9 mouse cellular contexts compared by ENCODE assay signal in genomic region chr7:5080815-5081214, GRCm38 (mm10). TPM values are rescaled to one million over a fixed set of nuclear protein-coding genes. Genes with fewer than 3 reads are reported as not detected.
A peak's percentile ranks its signal among the peaks of the same experiment; 100 is the strongest.
DNase-seq lines count a peak whose midpoint lies in the region; ATAC-seq lines count a peak whose summit lies in the region.
"Had no signal": no experiment of that assay in that cellular context is flagged by ENCODE, and none has a peak within 500 bp of the region (broad histone marks: within the 10 kb centered on the region; RNA-seq: fewer than 3 reads in every experiment).

No protein-coding gene starts in this region.

- H3K9me3 ChIP-seq in heart, embryonic 16.5 days (replicated peaks; ENCODE audit: control insufficient read depth, low read length): no peaks in the 10 kb centered on the region
- no peaks in the 10 kb centered on the region for H3K9me3 ChIP-seq in hindbrain, embryonic 13.5 days
- no peaks in the 10 kb centered on the region for H3K9me3 ChIP-seq in midbrain, embryonic 15.5 days

- DNase-seq in heart, postnatal 25 days (ENCODE audit: low spot score): no peak
- peak; percentile 38 for DNase-seq in NIH3T3 (ENCODE audit: low read depth)
- no peak for DNase-seq in T-cell, adult 2 months (ENCODE audit: low spot score)
- DNase-seq in retina, postnatal 1 day: no peak
- DNase-seq in lung, postnatal 10 days: no peak

- peak overlapping the region; percentile 87 for H3K27ac ChIP-seq in heart, embryonic 16.5 days (ENCODE audit: low read length)
- H3K27ac ChIP-seq in hindbrain, embryonic 13.5 days: peak overlapping the region; percentile 93
- H3K27ac ChIP-seq in midbrain, embryonic 15.5 days: peak overlapping the region; percentile 89; the same call in 1 of the 2 replicates

- H3K9ac ChIP-seq in heart, embryonic 16.5 days (ENCODE audit: low read length): peak overlapping the region; percentile 97
- peak overlapping the region; percentile 98 for H3K9ac ChIP-seq in hindbrain, embryonic 13.5 days
- H3K9ac ChIP-seq in midbrain, embryonic 15.5 days: peak overlapping the region; percentile 95

- ATAC-seq in heart, embryonic 16.5 days (replicated peaks; ENCODE audit: extremely low read depth, insufficient read depth, low FRiP score): no peak
- ATAC-seq in hindbrain, embryonic 13.5 days (ENCODE audit: low FRiP score): no peak
- ATAC-seq in midbrain, embryonic 15.5 days (replicated peaks): no peak

- intact Hi-C loops in heart, postnatal 25 days (cut with DNase I): loop anchor here (1.0 to 5.0 kb wide), 2 partner anchors 19 to 41 kb away; partner anchors contain the start of gene U2af2

- WGBS in heart, embryonic 16.5 days: 10% methylated on average over 6 of the region's 6 CpGs
- 21% methylated on average over 6 of the region's 6 CpGs for WGBS in hindbrain, embryonic 13.5 days
- WGBS in midbrain, embryonic 15.5 days: 20% methylated on average over 6 of the region's 6 CpGs

- no peaks in the 10 kb centered on the region for H3K27me3 ChIP-seq in heart, embryonic 16.5 days (ENCODE audit: control insufficient read depth, insufficient read depth, low read length)
- H3K27me3 ChIP-seq in hindbrain, embryonic 13.5 days: no peaks in the 10 kb centered on the region
- H3K27me3 ChIP-seq in midbrain, embryonic 15.5 days (replicated peaks): no peaks in the 10 kb centered on the region

- peak overlapping the region; percentile 87 for H3K4me3 ChIP-seq in heart, embryonic 16.5 days (ENCODE audit: low read length)
- H3K4me3 ChIP-seq in hindbrain, embryonic 13.5 days: peak overlapping the region; percentile 99
- peak overlapping the region; percentile 93 for H3K4me3 ChIP-seq in midbrain, embryonic 15.5 days

- H3K4me2 ChIP-seq in heart, embryonic 16.5 days (ENCODE audit: low read depth, low read length): peak overlapping the region; percentile 81
- peak overlapping the region; percentile 93 for H3K4me2 ChIP-seq in hindbrain, embryonic 13.5 days
- H3K4me2 ChIP-seq in midbrain, embryonic 15.5 days: peak overlapping the region; percentile 84

- peaks cover 18% of the 10 kb centered on the region for H3K4me1 ChIP-seq in heart, embryonic 16.5 days (ENCODE audit: control insufficient read depth, insufficient read depth, low read length)
- peaks cover 40% of the 10 kb centered on the region for H3K4me1 ChIP-seq in hindbrain, embryonic 13.5 days (replicated peaks)
- peaks cover 26% of the 10 kb centered on the region for H3K4me1 ChIP-seq in midbrain, embryonic 15.5 days

- peaks cover 38% of the 10 kb centered on the region for H3K36me3 ChIP-seq in heart, embryonic 16.5 days (ENCODE audit: control insufficient read depth, insufficient read depth)
- H3K36me3 ChIP-seq in hindbrain, embryonic 13.5 days: peaks cover 50% of the 10 kb centered on the region
- H3K36me3 ChIP-seq in midbrain, embryonic 15.5 days (replicated peaks): peaks cover 27% of the 10 kb centered on the region

RNA-seq across cellular contexts. Expression of gene Epn1, which starts 0.8 kb away (rescaled TPM):
- 55.8 and 56.9 TPM in 2 replicates for polyA plus RNA-seq in heart, embryonic 16.5 days (2015; fragmentation: Nextera tagmentation; extraction: Ambion mirVana)
- total RNA-seq in heart, postnatal 25 days (2021): 100 to 1,000 TPM; 178 to 187 TPM
- polyA plus RNA-seq in hindbrain, embryonic 13.5 days (2015; fragmentation: Nextera tagmentation; extraction: Ambion mirVana): 83.8 and 85.6 TPM in 2 replicates
- polyA plus RNA-seq in midbrain, embryonic 15.5 days (2015; fragmentation: Nextera tagmentation; extraction: Ambion mirVana): 119 and 124 TPM in 2 replicates

RNA-seq across cellular contexts. Expression of gene U2af2, which starts 18.9 kb away (rescaled TPM):
- 72.8 and 75.3 TPM in 2 replicates for polyA plus RNA-seq in heart, embryonic 16.5 days (2015; fragmentation: Nextera tagmentation; extraction: Ambion mirVana)
- total RNA-seq in heart, postnatal 25 days (2021): 10 to 100 TPM; 66.9 to 71.1 TPM
- polyA plus RNA-seq in hindbrain, embryonic 13.5 days (2015; fragmentation: Nextera tagmentation; extraction: Ambion mirVana): 112 and 114 TPM in 2 replicates
- polyA plus RNA-seq in midbrain, embryonic 15.5 days (2015; fragmentation: Nextera tagmentation; extraction: Ambion mirVana): 103 and 107 TPM in 2 replicates

RNA-seq across cellular contexts. Expression of gene Zfp580, which starts 29.5 kb away (rescaled TPM):
- 14.9 and 15.2 TPM in 2 replicates for polyA plus RNA-seq in heart, embryonic 16.5 days (2015; fragmentation: Nextera tagmentation; extraction: Ambion mirVana)
- total RNA-seq in heart, postnatal 25 days (2021): 1 to 10 TPM; 5.6 to 5.8 TPM
- 67.2 and 69.7 TPM in 2 replicates for polyA plus RNA-seq in hindbrain, embryonic 13.5 days (2015; fragmentation: Nextera tagmentation; extraction: Ambion mirVana)
- 106 and 110 TPM in 2 replicates for polyA plus RNA-seq in midbrain, embryonic 15.5 days (2015; fragmentation: Nextera tagmentation; extraction: Ambion mirVana)

RNA-seq across cellular contexts. Expression of gene Rfpl4, which starts 35.9 kb away (rescaled TPM):
- polyA plus RNA-seq in heart, embryonic 16.5 days (2015; fragmentation: Nextera tagmentation; extraction: Ambion mirVana): not detected in 2 replicates
- not detected for total RNA-seq in heart, postnatal 25 days (2021)
- polyA plus RNA-seq in hindbrain, embryonic 13.5 days (2015; fragmentation: Nextera tagmentation; extraction: Ambion mirVana): not detected in 2 replicates
- 0.14 TPM in 1 of 2 replicates, not detected in the other for polyA plus RNA-seq in midbrain, embryonic 15.5 days (2015; fragmentation: Nextera tagmentation; extraction: Ambion mirVana)
- total RNA-seq: megakaryocyte progenitor cell, adult 5-6 weeks had no signal

RNA-seq across cellular contexts. Expression of gene Zfp784, which starts 42.6 kb away (rescaled TPM):
- polyA plus RNA-seq in heart, embryonic 16.5 days (2015; fragmentation: Nextera tagmentation; extraction: Ambion mirVana): 6.3 and 6.8 TPM in 2 replicates
- total RNA-seq in heart, postnatal 25 days (2021): 1 to 10 TPM; 5.3 to 6.1 TPM
- polyA plus RNA-seq in hindbrain, embryonic 13.5 days (2015; fragmentation: Nextera tagmentation; extraction: Ambion mirVana): 7.8 and 9.8 TPM in 2 replicates
- 12.3 and 13.5 TPM in 2 replicates for polyA plus RNA-seq in midbrain, embryonic 15.5 days (2015; fragmentation: Nextera tagmentation; extraction: Ambion mirVana)
